15 mouse cellular contexts compared by ENCODE assay signal in the genomic region with DNA sequence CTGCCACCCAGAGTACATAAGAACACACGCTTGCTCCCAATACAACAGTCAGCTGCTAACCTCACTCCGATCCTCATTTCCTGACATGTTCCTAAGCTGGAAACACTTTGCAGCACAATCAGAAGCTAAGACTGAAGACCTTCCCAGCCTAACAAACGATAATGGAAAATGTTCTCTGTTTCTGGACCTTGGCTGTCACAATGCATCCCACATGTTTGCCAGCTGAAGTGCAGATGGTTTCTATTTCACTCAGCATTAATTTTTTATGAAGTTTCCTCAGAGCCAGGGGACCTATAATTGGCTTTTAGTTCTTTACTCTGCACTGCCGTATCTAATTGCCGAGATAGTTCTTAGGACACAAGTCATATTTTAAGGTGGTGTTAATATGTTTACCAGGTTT. TPM values are rescaled to one million over a fixed set of nuclear protein-coding genes. Genes with fewer than 3 reads are reported as not detected.
DNase-seq lines count a peak whose midpoint lies in the region; ATAC-seq lines count a peak whose summit lies in the region.
"Had no signal": no experiment of that assay in that cellular context is flagged by ENCODE, and none has a peak within 500 bp of the region (broad histone marks: within the 10 kb centered on the region; RNA-seq: fewer than 3 reads in every experiment).

No protein-coding gene starts in this region.

- H3K27ac ChIP-seq in kidney, embryonic 16.5 days (ENCODE audit: low read length), result no peak overlapping the region
- H3K27ac ChIP-seq in embryonic facial prominence, embryonic 15.5 days (replicated peaks), result 0 out of 2 replicates have a peak overlapping the region, but pooled peaks have one; percentile 34
- peak overlapping the region; percentile 76; the same call in 1 of the 2 replicates for H3K27ac ChIP-seq in limb, embryonic 12.5 days
- H3K27ac ChIP-seq: forebrain, embryonic 10.5 days; hindbrain, postnatal 0 days; liver, embryonic 13.5 days; midbrain, embryonic 10.5 days had no signal

- WGBS in kidney, embryonic 16.5 days, result 55% methylated on average over 5 of the region's 5 CpGs
- WGBS in embryonic facial prominence, embryonic 15.5 days, result 34% methylated on average over 5 of the region's 5 CpGs
- 14% methylated on average over 5 of the region's 5 CpGs for WGBS in limb, embryonic 12.5 days

- ATAC-seq in kidney, embryonic 16.5 days (ENCODE audit: low FRiP score, low TSS enrichment), result no peak
- ATAC-seq in embryonic facial prominence, embryonic 15.5 days (ENCODE audit: insufficient number of reproducible peaks, low FRiP score, low TSS enrichment, low read depth), result no peak
- ATAC-seq in limb, embryonic 12.5 days (ENCODE audit: insufficient number of reproducible peaks, insufficient read depth, low FRiP score, low TSS enrichment, low read depth), result 0 out of 2 replicates have a peak, but pooled peaks have one; percentile 60
- ATAC-seq: hindbrain, postnatal 0 days had no signal

- no peaks in the 10 kb centered on the region for H3K27me3 ChIP-seq in kidney, embryonic 16.5 days (ENCODE audit: insufficient read depth, low read length)
- no peaks in the 10 kb centered on the region for H3K27me3 ChIP-seq in embryonic facial prominence, embryonic 15.5 days
- H3K27me3 ChIP-seq in limb, embryonic 12.5 days, result no peaks in the 10 kb centered on the region
- H3K27me3 ChIP-seq: CH12.LX; liver, embryonic 13.5 days had no signal

- no peaks in the 10 kb centered on the region for H3K36me3 ChIP-seq in kidney, embryonic 16.5 days (ENCODE audit: insufficient read depth, low read length)
- H3K36me3 ChIP-seq in embryonic facial prominence, embryonic 15.5 days, result no peaks in the 10 kb centered on the region
- H3K36me3 ChIP-seq in limb, embryonic 12.5 days, result no peaks in the 10 kb centered on the region
- H3K36me3 ChIP-seq: forebrain, embryonic 10.5 days; liver, embryonic 13.5 days; midbrain, embryonic 10.5 days had no signal

- no peaks in the 10 kb centered on the region for H3K9me3 ChIP-seq in kidney, embryonic 16.5 days (ENCODE audit: low read length)
- H3K9me3 ChIP-seq in embryonic facial prominence, embryonic 15.5 days (replicated peaks), result no peaks in the 10 kb centered on the region
- H3K9me3 ChIP-seq in limb, embryonic 12.5 days, result no peaks in the 10 kb centered on the region
- H3K9me3 ChIP-seq: forebrain, embryonic 10.5 days; liver, embryonic 13.5 days; midbrain, embryonic 10.5 days had no signal

- H3K4me3 ChIP-seq in kidney, embryonic 16.5 days (ENCODE audit: low read length), result no peak overlapping the region
- H3K4me3 ChIP-seq in embryonic facial prominence, embryonic 15.5 days (replicated peaks), result no peak overlapping the region
- no peak overlapping the region for H3K4me3 ChIP-seq in limb, embryonic 12.5 days (replicated peaks)
- H3K4me3 ChIP-seq: forebrain, embryonic 10.5 days; liver, embryonic 13.5 days; midbrain, embryonic 10.5 days had no signal

- H3K4me1 ChIP-seq in kidney, embryonic 16.5 days (ENCODE audit: insufficient read depth, low read length), result no peaks in the 10 kb centered on the region
- H3K4me1 ChIP-seq in embryonic facial prominence, embryonic 15.5 days, result 0 out of 2 replicates have a peak, but pooled peaks cover 4% of the 10 kb centered on the region
- H3K4me1 ChIP-seq in limb, embryonic 12.5 days (replicated peaks), result peaks cover 27% of the 10 kb centered on the region
- H3K4me1 ChIP-seq: forebrain, embryonic 10.5 days; midbrain, embryonic 10.5 days had no signal

- H3K4me2 ChIP-seq in kidney, embryonic 16.5 days (replicated peaks; ENCODE audit: low read depth, low read length), result no peak overlapping the region
- no peak overlapping the region for H3K4me2 ChIP-seq in embryonic facial prominence, embryonic 15.5 days (replicated peaks)
- H3K4me2 ChIP-seq in limb, embryonic 12.5 days, result no peak overlapping the region
- H3K4me2 ChIP-seq: liver, embryonic 13.5 days had no signal

- peak; percentile 18 for DNase-seq in kidney, postnatal 10 days
- peak; percentile 17 for DNase-seq in mesoderm, embryonic 11.5 days (ENCODE audit: low read depth, low spot score)
- no peak for DNase-seq in adrenal gland, postnatal 36 days
- no peak for DNase-seq in thymus, postnatal 25 days
- DNase-seq: adrenal gland, adult 8-10 months; cerebellum, postnatal 25 days; kidney, adult 9 months; liver, embryonic 13.5 days had no signal

- H3K9ac ChIP-seq in kidney, embryonic 16.5 days (replicated peaks; ENCODE audit: low read length), result no peak overlapping the region
- H3K9ac ChIP-seq in embryonic facial prominence, embryonic 15.5 days, result no peak overlapping the region
- H3K9ac ChIP-seq in limb, embryonic 12.5 days (replicated peaks), result no peak overlapping the region
- H3K9ac ChIP-seq: liver, embryonic 13.5 days had no signal

RNA-seq across cellular contexts. Expression of a gene that starts 10.8 kb away (rescaled TPM):
- polyA plus RNA-seq in kidney, embryonic 16.5 days (2015; fragmentation: Nextera tagmentation; extraction: Ambion mirVana), result 10.9 and 12.3 TPM in 2 replicates
- polyA plus RNA-seq in embryonic facial prominence, embryonic 15.5 days (2015; fragmentation: Nextera tagmentation; extraction: Ambion mirVana), result 46.5 and 48.3 TPM in 2 replicates
- 4.3 and 5.0 TPM in 2 replicates for polyA plus RNA-seq in limb, embryonic 12.5 days (2016; fragmentation: Nextera tagmentation; extraction: Ambion mirVana)
- total RNA-seq in adrenal gland, postnatal 36 days (2021), result 10 to 100 TPM in 1 of 2 experiments, 1 to 10 TPM in 1; 9.6 to 17.7 TPM

Comparison
In these comparisons a context has a peak if more than half of its experiments do, and no peak if none do; other contexts are left out.
1. DNase-seq: peak in kidney, postnatal 10 days (single experiment) and mesoderm, embryonic 11.5 days (single experiment); none in adrenal gland, postnatal 36 days (0 of 2) and thymus, postnatal 25 days (single experiment).